Mouse (Mus musculus): Measurements from ENCODE around the gene Krtap4-6. TPM values are rescaled to one million over a fixed set of nuclear protein-coding genes. Genes with fewer than 3 reads are reported as not detected.

Krtap4-6 gene
- total and polyA plus RNA-seq, 3 experiments = not detected

GRCm38 (mm10) chr11:99650136-99650535 is 15.6 kb downstream of the Krtap4-6 start, which contains the start of gene Gm11555:
Gene Gm11555, minus strand, starts transcription at chr11:99650236.
- TF ChIP-seq JUND (conservative IDR thresholded peaks at IDR 0.05; ENCODE audit: low read depth, low read length) = no peak
- TF ChIP-seq KAT2A (IDR thresholded peaks at IDR 0.05; ENCODE audit: insufficient replicate concordance, low read length) = no peak
- no peak for TF ChIP-seq UBTF (IDR thresholded peaks at IDR 0.05; ENCODE audit: low read depth, low read length)
- TF ChIP-seq JUN (IDR thresholded peaks at IDR 0.05; ENCODE audit: insufficient read depth, low read depth, low read length) = no peak
- TF ChIP-seq MAFK (IDR thresholded peaks at IDR 0.05; ENCODE audit: insufficient replicate concordance, low read length) = no peak
- no peak for TF ChIP-seq SIN3A (IDR thresholded peaks at IDR 0.05; ENCODE audit: low read length)
- no peak for TF ChIP-seq MEF2A (IDR thresholded peaks at IDR 0.05; ENCODE audit: borderline replicate concordance, low read depth, low read length)
- TF ChIP-seq SMC3 (IDR thresholded peaks at IDR 0.05; ENCODE audit: low read depth, low read length) = no peak
- TF ChIP-seq HCFC1 (IDR thresholded peaks at IDR 0.05; ENCODE audit: low read depth, low read length) = no peak
- no peak for TF ChIP-seq ZNF384 (IDR thresholded peaks at IDR 0.05; ENCODE audit: low read depth, low read length)

GRCm38 (mm10) chr11:99646444-99646843 is 19.3 kb downstream of the Krtap4-6 start:
- dilution Hi-C loops (cut with MboI; ENCODE audit: extremely low pct_ligation_motif_present, extremely low pct_unique_long_range_greater_than_20kb, low sequenced_read_pairs) (no loop called here), in situ Hi-C loops (cut with MboI; ENCODE audit: low pct_ligation_motif_present, low pct_unique_long_range_greater_than_20kb, low sequenced_read_pairs) (no loop called here)
- no peaks in the 10 kb centered on the region for H3K79me2 ChIP-seq (replicated peaks; ENCODE audit: control insufficient read depth, extremely low read depth, insufficient read depth, poor library complexity, severe bottlenecking)
- no peak for DNase-seq (ENCODE audit: extremely low read depth)
- no peak overlapping the region for H3K9ac ChIP-seq (ENCODE audit: insufficient read depth, low read depth)
- no peak for TF ChIP-seq POLR2A (IDR thresholded peaks at IDR 0.05; ENCODE audit: low read depth, low read length)
- no peak for TF ChIP-seq SIN3A (IDR thresholded peaks at IDR 0.05; ENCODE audit: low read length)
- no peak for TF ChIP-seq TCF12 (IDR thresholded peaks at IDR 0.05; ENCODE audit: low read depth, low read length)
- TF ChIP-seq SMC3 (IDR thresholded peaks at IDR 0.05; ENCODE audit: low read depth, low read length) = no peak
- TF ChIP-seq RCOR1 (conservative IDR thresholded peaks at IDR 0.05; ENCODE audit: low read depth, low read length) = no peak
- TF ChIP-seq NRF1 (IDR thresholded peaks at IDR 0.05; ENCODE audit: low read depth, low read length) = no peak
- no peak for TF ChIP-seq MYC (IDR thresholded peaks at IDR 0.05; ENCODE audit: low read depth, low read length)
- no peak for TF ChIP-seq ZMIZ1 (IDR thresholded peaks at IDR 0.05; ENCODE audit: low read depth, low read length)
- no peak for TF ChIP-seq HCFC1 (IDR thresholded peaks at IDR 0.05; ENCODE audit: low read depth, low read length)
- no peak for TF ChIP-seq BHLHE40 (IDR thresholded peaks at IDR 0.05; ENCODE audit: low read depth, low read length)
- no peak for TF ChIP-seq JUND (conservative IDR thresholded peaks at IDR 0.05; ENCODE audit: low read depth, low read length)
- TF ChIP-seq PAX5 (IDR thresholded peaks at IDR 0.05; ENCODE audit: low read length) = no peak
- TF ChIP-seq ETS1 (conservative IDR thresholded peaks at IDR 0.05; ENCODE audit: low read depth, low read length) = no peak
- no peak for TF ChIP-seq MAFK (IDR thresholded peaks at IDR 0.05; ENCODE audit: insufficient replicate concordance, low read length)
- no peak for TF ChIP-seq MAZ (IDR thresholded peaks at IDR 0.05; ENCODE audit: low read depth, low read length)
- TF ChIP-seq CHD1 (IDR thresholded peaks at IDR 0.05; ENCODE audit: low read depth, low read length) = no peak
- no peak for TF ChIP-seq ZC3H11A (IDR thresholded peaks at IDR 0.05; ENCODE audit: low read depth, low read length)
- H3K36me3 ChIP-seq (replicated peaks in 1 of 2; ENCODE audit: control insufficient read depth in 1 of 2, insufficient read depth in 1 of 2, low read length in 1 of 2) = no peaks in the 10 kb centered on the region
- no peak overlapping the region for H3K27ac ChIP-seq (ENCODE audit: insufficient read depth, low read depth)
- peaks cover 71% of the 10 kb centered on the region for H3K27me3 ChIP-seq (replicated peaks)
- no peak overlapping the region for H3K4me3 ChIP-seq (replicated peaks in 1 of 3; ENCODE audit: low read depth in 2 of 3, low read length in 2 of 3, poor library complexity in 1 of 3)
- peaks cover 0 to 5% of the 10 kb centered on the region in 2 experiments; a peak in 1 of 4 replicates for H3K4me1 ChIP-seq (ENCODE audit: control insufficient read depth in 1 of 2, insufficient read depth in 2 of 2)
- peaks cover 3% of the 10 kb centered on the region for H3K9me3 ChIP-seq (replicated peaks; ENCODE audit: low read length)
- H3K4me2 ChIP-seq (ENCODE audit: insufficient read depth, low read depth, poor library complexity, severe bottlenecking) = no peak overlapping the region

More at GRCm38 (mm10) chr11:99650136-99650535, 15.6 kb downstream of the Krtap4-6 start, which contains the start of gene Gm11555:
- H3K79me2 ChIP-seq (replicated peaks; ENCODE audit: control insufficient read depth, extremely low read depth, insufficient read depth, poor library complexity, severe bottlenecking) = no peaks in the 10 kb centered on the region
- H3K4me3 ChIP-seq (replicated peaks in 1 of 3; ENCODE audit: low read depth in 2 of 3, low read length in 2 of 3, poor library complexity in 1 of 3) = no peak within 1 kb of the TSS
- dilution Hi-C loops (cut with MboI; ENCODE audit: extremely low pct_ligation_motif_present, extremely low pct_unique_long_range_greater_than_20kb, low sequenced_read_pairs) (no loop called here), in situ Hi-C loops (cut with MboI; ENCODE audit: low pct_ligation_motif_present, low pct_unique_long_range_greater_than_20kb, low sequenced_read_pairs) (no loop called here)
- no peak within 1 kb of the TSS for H3K4me2 ChIP-seq (ENCODE audit: insufficient read depth, low read depth, poor library complexity, severe bottlenecking)
- H3K36me3 ChIP-seq (replicated peaks in 1 of 2; ENCODE audit: control insufficient read depth in 1 of 2, insufficient read depth in 1 of 2, low read length in 1 of 2) = no peaks in the 10 kb centered on the region
- H3K9ac ChIP-seq (ENCODE audit: insufficient read depth, low read depth) = no peak within 1 kb of the TSS
- no peak for DNase-seq (ENCODE audit: extremely low read depth)
- H3K9me3 ChIP-seq (replicated peaks; ENCODE audit: low read length) = peaks cover 3% of the 10 kb centered on the region
- H3K27ac ChIP-seq (ENCODE audit: insufficient read depth, low read depth) = no peak within 1 kb of the TSS
- H3K27me3 ChIP-seq (replicated peaks) = peaks cover 80% of the 10 kb centered on the region
- H3K4me1 ChIP-seq (ENCODE audit: control insufficient read depth in 1 of 2, insufficient read depth in 2 of 2) = no peaks in the 10 kb centered on the region

Measured in CH12.LX (cell line).